Mouse (Mus musculus) left cerebral cortex, adult 11 months (tissue): ENCODE measurements at regions not wholly inside any gene's neighbourhood (a gene's known extent, or its start where the extent isn't known, plus 50 kb on each side); places are given as distances from the start of the nearest gene placed in this dataset.
"Not testable (repeated sequence)": the region's sequence is repeated elsewhere in the genome, so short reads cannot be mapped to it uniquely, and the experiment has no call there.

Experiments
- DNase-seq: peaks from one replicate; pipeline ENCODE4 v3.0.0; 2022; ENCODE audit warnings: low spot score

GRCm38 (mm10) chr8:88064414-88065110 is 54.0 kb upstream of the Cnep1r1 start:
- DNase-seq: peak; percentile 8

- not testable (repeated sequence) for DNase-seq
Observed at GRCm38 (mm10) chr8:88059107-88059506, 59.5 kb upstream of the Cnep1r1 start.

- DNase-seq: no peak
Observed at GRCm38 (mm10) chr8:88057686-88058234, 60.8 kb upstream of the Cnep1r1 start.

- no peak for DNase-seq
Observed at GRCm38 (mm10) chr8:88050651-88051050, 67.9 kb upstream of the Cnep1r1 start.

GRCm38 (mm10) chr8:88049091-88049490 is 69.5 kb upstream of the Cnep1r1 start:
- DNase-seq: no peak

GRCm38 (mm10) chr8:88045995-88046394 is 72.6 kb upstream of the Cnep1r1 start:
- DNase-seq: no peak

- no peak for DNase-seq
Observed at GRCm38 (mm10) chr8:88039286-88039685, 79.3 kb upstream of the Cnep1r1 start.

- no peak for DNase-seq
Observed at GRCm38 (mm10) chr8:88037994-88038393, 78.6 kb upstream of the Zfp423 start.

GRCm38 (mm10) chr8:88033054-88033453 is 73.7 kb upstream of the Zfp423 start:
- no peak for DNase-seq

- DNase-seq: no peak
Observed at GRCm38 (mm10) chr8:88024496-88024895, 65.1 kb upstream of the Zfp423 start.

GRCm38 (mm10) chr8:88023423-88023822 is 64.0 kb upstream of the Zfp423 start:
- DNase-seq: no peak

GRCm38 (mm10) chr8:88022776-88023385 is 63.5 kb upstream of the Zfp423 start:
- no peak for DNase-seq

- DNase-seq: no peak
Observed at GRCm38 (mm10) chr8:88019243-88020115, 60.1 kb upstream of the Zfp423 start.

GRCm38 (mm10) chr8:88018494-88018893 is 59.1 kb upstream of the Zfp423 start:
- DNase-seq: no peak

- DNase-seq: no peak
Observed at GRCm38 (mm10) chr8:88012177-88012825, 52.9 kb upstream of the Zfp423 start.

GRCm38 (mm10) chr8:88010566-88010965 is 51.2 kb upstream of the Zfp423 start:
- DNase-seq: peak; percentile 9

- no peak for DNase-seq
Observed at GRCm38 (mm10) chr8:88009878-88010277, 50.5 kb upstream of the Zfp423 start.
